Mouse (Mus musculus) midbrain, embryonic 16.5 days (tissue): Measurements from ENCODE around the gene Cdkal1. TPM values are rescaled to one million over a fixed set of nuclear protein-coding genes. Genes with fewer than 3 reads are reported as not detected.

Experiments used
- ATAC-seq: fragments of 200-750 bp; cut with Nextera tagmentation; 2 replicates; pipeline ENCODE4 v1.8.0; 2017; ENCODE audit warnings: moderate TSS enrichment
- H3K27ac ChIP-seq: fragments of 300-500 bp; sonication (generic); 2 replicates; pipeline ENCODE4 v1.5.1; 2014; ENCODE audit warnings: mild to moderate bottlenecking, low read length, mixed read lengths
- H3K27me3 ChIP-seq: fragments of 300-500 bp; sonication (generic); 2 replicates; pipeline ENCODE4 v1.6.1; 2014; ENCODE audit warnings: low read depth, low read length, mixed read lengths; ENCODE audit not compliant: control insufficient read depth, insufficient read depth
- H3K36me3 ChIP-seq: fragments of 300-500 bp; sonication (generic); 2 replicates; pipeline ENCODE4 v1.6.1; 2014; ENCODE audit warnings: mild to moderate bottlenecking, low read length, moderate library complexity, mixed read lengths; ENCODE audit not compliant: control insufficient read depth, insufficient read depth
- H3K4me1 ChIP-seq: fragments of 300-500 bp; sonication (generic); 2 replicates; pipeline ENCODE4 v1.6.1; 2014; ENCODE audit warnings: mild to moderate bottlenecking, low read length, mixed read lengths; ENCODE audit not compliant: control insufficient read depth, insufficient read depth
- H3K4me2 ChIP-seq: fragments of 300-500 bp; sonication (generic); 2 replicates; pipeline ENCODE4 v1.6.1; 2014; ENCODE audit warnings: mild to moderate bottlenecking, low read length, mixed read lengths
- H3K4me3 ChIP-seq: fragments of 300-500 bp; sonication (generic); 2 replicates; pipeline ENCODE4 v1.5.1; 2014; ENCODE audit warnings: low read depth, mild to moderate bottlenecking, low read length, moderate library complexity, mixed read lengths
- H3K9ac ChIP-seq: fragments of 300-500 bp; sonication (generic); 2 replicates; pipeline ENCODE4 v1.6.1; 2014; ENCODE audit warnings: low read depth, low read length, mixed read lengths
- H3K9me3 ChIP-seq: fragments of 300-500 bp; sonication (generic); replicated peaks from 2 replicates; pipeline ENCODE4 v1.6.1; 2014; ENCODE audit warnings: mild to moderate bottlenecking, low read length, mixed read lengths; ENCODE audit not compliant: control insufficient read depth, poor library complexity, severe bottlenecking
- WGBS: fragments of 180-500 bp; shearing (Covaris S2); extraction: QIAGEN DNeasy Blood & Tissue Kit; methylation state at CpG from one replicate; pipeline ENCODE4 v1.1.7; 2014; 5-methylcytosine and 5-hydroxymethylcytosine counted together
- polyA plus RNA-seq: library from polyadenylated mRNA; unstranded; fragments of >200 nt; fragmentation: Nextera tagmentation; extraction: Ambion mirVana; gene quantifications from 2 replicates; pipeline ENCODE4 v1.2.1, GENCODE M21; 2015

The Cdkal1 gene
- polyA plus RNA-seq, 1 experiment from 2014 or later: 21.4 TPM

DNA sequence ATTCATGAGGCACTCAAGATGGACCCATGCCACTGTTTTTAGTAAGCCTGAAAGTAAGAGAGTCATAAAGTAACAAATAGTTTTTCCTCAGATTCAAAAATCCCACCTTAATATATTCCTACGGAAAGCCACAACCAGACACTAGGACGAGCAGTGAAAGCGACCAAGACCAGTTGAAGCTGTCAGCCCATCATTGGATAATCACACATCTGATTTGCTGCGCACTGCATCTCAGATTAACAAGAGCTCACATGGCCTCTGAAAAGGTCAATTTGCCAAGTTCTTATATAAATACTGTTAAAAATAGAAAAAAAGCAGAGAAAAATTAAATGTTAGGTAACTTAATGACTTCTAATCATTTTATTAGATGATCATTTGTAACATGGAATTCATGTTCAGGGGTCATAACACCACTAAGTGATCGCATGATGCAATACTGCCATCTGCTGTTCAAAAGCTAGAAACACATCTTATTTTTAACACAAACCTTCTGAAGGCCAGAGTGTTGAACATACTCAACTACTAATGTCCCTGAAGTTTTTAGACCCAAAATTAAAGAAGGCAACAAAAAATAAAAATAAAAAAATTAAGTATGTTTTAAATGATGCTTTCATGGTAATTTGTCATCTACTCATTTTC is 16.9 kb downstream of the Cdkal1 start:
- Histone ChIP-seq H3K27ac (no peak overlapping the region), H3K4me1 (peaks cover 12% of the 10 kb centered on the region), H3K27me3 (no peaks in the 10 kb centered on the region), H3K9ac (no peak overlapping the region), H3K4me2 (no peak overlapping the region), H3K9me3 (no peaks in the 10 kb centered on the region), H3K36me3 (no peaks in the 10 kb centered on the region), H3K4me3 (no peak overlapping the region)
- 0 out of 2 replicates have a peak, but pooled peaks have one; percentile 33 for ATAC-seq
- 44% methylated on average over 5 of the region's 5 CpGs for WGBS

DNA sequence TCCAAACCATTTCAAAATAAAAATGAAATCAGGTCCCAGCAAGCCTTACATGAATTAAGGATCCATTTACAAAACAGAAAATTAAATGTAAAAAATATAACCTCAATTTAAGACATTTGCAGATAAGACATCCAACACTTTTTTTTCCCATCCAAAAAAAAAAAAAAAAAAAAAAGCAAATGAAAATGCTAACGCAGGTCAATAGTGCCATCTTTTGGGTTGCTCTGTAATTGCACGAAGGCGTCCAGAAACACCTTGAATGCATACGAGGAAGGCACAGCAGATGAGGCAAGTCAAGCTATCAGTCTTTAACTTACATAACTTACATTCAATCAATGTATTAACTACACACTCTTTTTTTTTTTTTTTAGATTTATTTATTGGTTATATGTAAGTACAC is 20.3 kb downstream of the Cdkal1 start:
- Histone ChIP-seq H3K9ac (no peak overlapping the region), H3K4me3 (no peak overlapping the region), H3K36me3 (no peaks in the 10 kb centered on the region), H3K9me3 (no peaks in the 10 kb centered on the region), H3K4me1 (peaks cover 14% of the 10 kb centered on the region), H3K4me2 (no peak overlapping the region), H3K27ac (no peak overlapping the region), H3K27me3 (no peaks in the 10 kb centered on the region)
- no peak for ATAC-seq
- WGBS: 38% methylated on average over 4 of the region's 4 CpGs

- Histone ChIP-seq H3K27ac (no peak overlapping the region), H3K9me3 (no peaks in the 10 kb centered on the region), H3K27me3 (no peaks in the 10 kb centered on the region), H3K4me3 (no peak overlapping the region), H3K4me2 (no peak overlapping the region), H3K4me1 (peaks cover 14% of the 10 kb centered on the region), H3K36me3 (no peaks in the 10 kb centered on the region), H3K9ac (no peak overlapping the region)
- 62% methylated on average over 8 of the region's 8 CpGs for WGBS
- ATAC-seq: no peak
Measured at GRCm38 (mm10) chr13:29833751-29834150, 21.7 kb downstream of the Cdkal1 start.

- H3K36me3 ChIP-seq: no peaks in the 10 kb centered on the region
- WGBS: 81% methylated on average over 4 of the region's 4 CpGs
Measured at GRCm38 (mm10) chr13:29831126-29831525, 24.3 kb downstream of the Cdkal1 start.

GRCm38 (mm10) chr13:29828032-29828431 is 27.4 kb downstream of the Cdkal1 start:
- Histone ChIP-seq H3K27ac (no peak overlapping the region), H3K4me2 (no peak overlapping the region), H3K27me3 (no peaks in the 10 kb centered on the region), H3K4me1 (peaks cover 2% of the 10 kb centered on the region; the same call in 1 of the 2 replicates), H3K4me3 (no peak overlapping the region), H3K9ac (no peak overlapping the region), H3K36me3 (no peaks in the 10 kb centered on the region), H3K9me3 (no peaks in the 10 kb centered on the region)
- no peak for ATAC-seq
- WGBS: 18% methylated on average over 1 of the region's 1 CpGs

More at GRCm38 (mm10) chr13:29831126-29831525, 24.3 kb downstream of the Cdkal1 start:
- Histone ChIP-seq H3K27ac (no peak overlapping the region), H3K9me3 (no peaks in the 10 kb centered on the region), H3K9ac (no peak overlapping the region), H3K27me3 (no peaks in the 10 kb centered on the region), H3K4me3 (no peak overlapping the region), H3K4me2 (no peak overlapping the region), H3K4me1 (peaks cover 10% of the 10 kb centered on the region)
- ATAC-seq: no peak

DNA sequence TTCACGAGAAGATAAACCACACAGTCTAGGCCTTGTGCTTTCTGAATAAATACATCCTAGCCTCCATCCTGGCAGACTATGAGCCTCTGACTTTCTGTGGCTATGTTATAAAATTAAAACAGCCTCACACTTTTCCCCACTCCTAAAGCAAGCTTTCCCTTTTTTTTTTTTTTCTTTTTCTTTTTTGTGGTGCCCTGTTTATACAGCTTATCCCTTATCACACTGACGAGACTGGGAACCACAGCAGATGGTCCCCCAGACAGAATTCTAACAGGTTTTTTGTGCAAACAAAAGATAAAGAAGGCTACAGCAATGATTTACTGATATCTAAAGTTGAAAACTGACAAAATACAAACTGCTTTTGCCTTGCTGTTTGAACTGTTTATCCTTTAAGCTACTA is 29.0 kb downstream of the Cdkal1 start:
- ATAC-seq: no peak
- WGBS: 36% methylated on average over 2 of the region's 2 CpGs
- Histone ChIP-seq H3K9ac (no peak overlapping the region), H3K4me2 (no peak overlapping the region), H3K4me3 (no peak overlapping the region), H3K27ac (no peak overlapping the region), H3K27me3 (no peaks in the 10 kb centered on the region), H3K36me3 (no peaks in the 10 kb centered on the region), H3K4me1 (0 out of 2 replicates have a peak, but pooled peaks cover 2% of the 10 kb centered on the region), H3K9me3 (no peaks in the 10 kb centered on the region)

DNA sequence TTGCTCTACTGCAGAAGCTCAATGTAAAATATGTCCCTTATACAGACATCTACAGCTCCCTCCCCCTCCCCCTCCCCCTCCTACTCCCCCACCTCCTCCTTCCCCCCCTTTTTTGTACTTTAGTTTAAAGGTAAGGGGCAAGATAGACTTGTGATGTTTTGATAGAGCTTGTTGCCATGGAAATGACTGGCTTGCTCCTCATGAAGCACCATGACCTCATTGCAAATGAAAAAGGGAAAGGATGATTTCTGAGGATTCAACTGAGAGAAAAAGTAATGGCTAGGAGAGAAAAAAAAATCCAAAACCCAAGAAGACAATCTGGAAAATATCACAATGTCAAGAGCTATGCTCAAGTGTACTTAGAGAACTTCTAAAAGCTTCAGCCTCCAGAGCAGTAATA is 29.4 kb downstream of the Cdkal1 start:
- Histone ChIP-seq H3K27ac (no peak overlapping the region), H3K4me3 (no peak overlapping the region), H3K4me2 (no peak overlapping the region), H3K36me3 (no peaks in the 10 kb centered on the region), H3K4me1 (0 out of 2 replicates have a peak, but pooled peaks cover 2% of the 10 kb centered on the region), H3K9me3 (no peaks in the 10 kb centered on the region), H3K27me3 (no peaks in the 10 kb centered on the region), H3K9ac (no peak overlapping the region)
- ATAC-seq: no peak

GRCm38 (mm10) chr13:29824797-29825196 is 30.7 kb downstream of the Cdkal1 start:
- H3K27ac ChIP-seq: no peak overlapping the region

GRCm38 (mm10) chr13:29824326-29824725 is 31.1 kb downstream of the Cdkal1 start:
- Histone ChIP-seq H3K4me1 (no peaks in the 10 kb centered on the region), H3K27ac (no peak overlapping the region)
- WGBS: 69% methylated on average over 8 of the region's 8 CpGs

More at GRCm38 (mm10) chr13:29824797-29825196, 30.7 kb downstream of the Cdkal1 start:
- ATAC-seq: no peak
- WGBS: 76% methylated on average over 4 of the region's 4 CpGs
- Histone ChIP-seq H3K9ac (no peak overlapping the region), H3K4me2 (no peak overlapping the region), H3K27me3 (no peaks in the 10 kb centered on the region), H3K4me3 (no peak overlapping the region), H3K36me3 (no peaks in the 10 kb centered on the region), H3K9me3 (no peaks in the 10 kb centered on the region), H3K4me1 (no peaks in the 10 kb centered on the region)

More at GRCm38 (mm10) chr13:29824326-29824725, 31.1 kb downstream of the Cdkal1 start:
- ATAC-seq: peak; percentile 25; the same call in 1 of the 2 replicates
- Histone ChIP-seq H3K27me3 (no peaks in the 10 kb centered on the region), H3K36me3 (no peaks in the 10 kb centered on the region), H3K4me3 (no peak overlapping the region), H3K9me3 (no peaks in the 10 kb centered on the region), H3K4me2 (no peak overlapping the region), H3K9ac (no peak overlapping the region)
